Mouse (Mus musculus) ES-Bruce4 (cell line): ENCODE data around the gene Gm17078.
"Not testable (repeated sequence)": the region's sequence is repeated elsewhere in the genome, so short reads cannot be mapped to it uniquely, and the experiment has no call there.

Source experiments
- CTCF ChIP-seq: IDR thresholded peaks from one replicate; pipeline ENCODE4 v1.8.1; 2011; ENCODE audit warnings: low read depth, low read length
- POLR2A ChIP-seq: IDR thresholded peaks from one replicate; pipeline ENCODE4 v1.8.1; 2011; ENCODE audit warnings: low read length; ENCODE audit not compliant: insufficient read depth

GRCm38 (mm10) chr14:51573963-51574362 lies 37.1 kb downstream of the Gm17078 start, which contains the start of gene Gm17175:
- not testable (repeated sequence) for TF ChIP-seq CTCF, POLR2A
